Mouse (Mus musculus): ENCODE data around the gene Cntrl. TPM values are rescaled to one million over a fixed set of nuclear protein-coding genes. Genes with fewer than 3 reads are reported as not detected.

Cntrl gene
- polyA plus RNA-seq, 1 experiment from 2014 or later = 34.6 TPM

- Histone ChIP-seq H3K9me3 (ENCODE audit: control insufficient read depth, low read depth, low read length) (no peaks in the 10 kb centered on the region), H3K4me1 (ENCODE audit: control insufficient read depth, insufficient read depth, low read length) (no peaks in the 10 kb centered on the region), H3K27ac (ENCODE audit: low read length) (no peak overlapping the region), H3K4me3 (ENCODE audit: low read depth, low read length) (no peak overlapping the region), H3K9ac (replicated peaks; ENCODE audit: low read depth, low read length) (no peak overlapping the region), H3K36me3 (ENCODE audit: control insufficient read depth, insufficient read depth, low read length) (no peaks in the 10 kb centered on the region), H3K27me3 (ENCODE audit: control insufficient read depth, insufficient read depth, low read length) (no peaks in the 10 kb centered on the region), H3K4me2 (replicated peaks; ENCODE audit: low read depth, low read length) (no peak overlapping the region)
- ATAC-seq (ENCODE audit: insufficient number of reproducible peaks, insufficient read depth, low FRiP score, low read depth) = no peak
- WGBS = 78% methylated on average over 4 of the region's 4 CpGs
Observed at GRCm38 (mm10) chr2:35070275-35070674, 39.0 kb upstream of the Cntrl start.

DNA sequence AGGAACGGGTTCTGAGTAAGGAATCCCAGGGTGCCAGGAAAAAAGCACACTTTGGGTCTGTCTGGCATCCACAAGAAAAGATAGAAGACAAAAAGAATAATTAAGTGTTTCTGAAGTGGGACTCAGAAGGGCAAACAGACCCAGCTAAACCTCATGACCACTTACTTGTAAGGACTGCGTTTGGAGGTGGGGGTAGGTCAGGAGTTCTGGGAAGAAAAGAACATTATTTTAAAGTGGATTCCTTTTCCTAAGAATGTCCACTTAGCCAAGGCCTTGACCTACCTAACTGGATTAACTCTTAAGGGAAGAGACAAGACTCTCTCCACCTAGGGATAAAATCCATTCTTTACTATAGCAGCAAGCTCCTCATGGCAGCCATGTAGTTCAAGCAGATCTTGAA is 36.7 kb upstream of the Cntrl start:
- ATAC-seq (ENCODE audit: insufficient number of reproducible peaks, insufficient read depth, low FRiP score, low read depth) = no peak
- Histone ChIP-seq H3K36me3 (ENCODE audit: control insufficient read depth, insufficient read depth, low read length) (no peaks in the 10 kb centered on the region), H3K9ac (replicated peaks; ENCODE audit: low read depth, low read length) (no peak overlapping the region), H3K4me3 (ENCODE audit: low read depth, low read length) (no peak overlapping the region), H3K4me2 (replicated peaks; ENCODE audit: low read depth, low read length) (no peak overlapping the region), H3K9me3 (ENCODE audit: control insufficient read depth, low read depth, low read length) (no peaks in the 10 kb centered on the region), H3K27ac (ENCODE audit: low read length) (no peak overlapping the region), H3K27me3 (ENCODE audit: control insufficient read depth, insufficient read depth, low read length) (no peaks in the 10 kb centered on the region), H3K4me1 (ENCODE audit: control insufficient read depth, insufficient read depth, low read length) (no peaks in the 10 kb centered on the region)
- WGBS = 51% methylated on average over 2 of the region's 2 CpGs

- Histone ChIP-seq H3K4me2 (replicated peaks; ENCODE audit: low read depth, low read length) (no peak overlapping the region), H3K9me3 (ENCODE audit: control insufficient read depth, low read depth, low read length) (no peaks in the 10 kb centered on the region), H3K27me3 (ENCODE audit: control insufficient read depth, insufficient read depth, low read length) (no peaks in the 10 kb centered on the region), H3K4me1 (ENCODE audit: control insufficient read depth, insufficient read depth, low read length) (no peaks in the 10 kb centered on the region), H3K36me3 (ENCODE audit: control insufficient read depth, insufficient read depth, low read length) (no peaks in the 10 kb centered on the region), H3K4me3 (ENCODE audit: low read depth, low read length) (no peak overlapping the region), H3K27ac (ENCODE audit: low read length) (no peak overlapping the region), H3K9ac (replicated peaks; ENCODE audit: low read depth, low read length) (no peak overlapping the region)
- 83% methylated on average over 3 of the region's 3 CpGs for WGBS
- ATAC-seq (ENCODE audit: insufficient number of reproducible peaks, insufficient read depth, low FRiP score, low read depth) = no peak
Observed at GRCm38 (mm10) chr2:35074328-35074727, 35.0 kb upstream of the Cntrl start.

- H3K4me3 ChIP-seq (ENCODE audit: low read depth, low read length) = no peak overlapping the region
- no peak overlapping the region for H3K9ac ChIP-seq (replicated peaks; ENCODE audit: low read depth, low read length)
- no peaks in the 10 kb centered on the region for H3K36me3 ChIP-seq (ENCODE audit: control insufficient read depth, insufficient read depth, low read length)
- H3K27ac ChIP-seq (ENCODE audit: low read length) = no peak overlapping the region
- no peak overlapping the region for H3K4me2 ChIP-seq (replicated peaks; ENCODE audit: low read depth, low read length)
- ATAC-seq (ENCODE audit: insufficient number of reproducible peaks, insufficient read depth, low FRiP score, low read depth) = no peak
- WGBS = 52% methylated on average over 6 of the region's 6 CpGs
- no peaks in the 10 kb centered on the region for H3K9me3 ChIP-seq (ENCODE audit: control insufficient read depth, low read depth, low read length)
- no peaks in the 10 kb centered on the region for H3K4me1 ChIP-seq (ENCODE audit: control insufficient read depth, insufficient read depth, low read length)
- H3K27me3 ChIP-seq (ENCODE audit: control insufficient read depth, insufficient read depth, low read length) = no peaks in the 10 kb centered on the region
Observed at GRCm38 (mm10) chr2:35079166-35079565, 30.1 kb upstream of the Cntrl start.

DNA sequence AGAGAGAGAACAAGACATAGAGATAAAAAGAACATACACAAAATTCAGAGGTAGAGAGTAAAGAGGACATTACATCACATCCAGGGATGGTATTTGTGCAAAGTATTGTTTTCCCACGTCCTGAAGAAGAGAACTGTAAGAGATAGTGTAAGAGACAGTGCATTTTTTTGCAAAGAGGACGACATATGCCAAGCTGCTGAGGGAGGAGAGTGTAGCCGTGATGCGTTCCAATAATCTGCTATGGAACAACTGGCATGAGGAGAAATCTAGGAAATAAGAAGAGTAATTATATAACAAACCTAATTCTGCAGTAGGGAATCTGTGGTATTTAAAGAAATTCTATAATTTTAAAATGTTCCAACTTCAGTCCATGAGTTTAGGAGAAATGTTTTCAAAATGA is 21.9 kb upstream of the Cntrl start:
- no peaks in the 10 kb centered on the region for H3K27me3 ChIP-seq (ENCODE audit: control insufficient read depth, insufficient read depth, low read length)
- H3K4me1 ChIP-seq (ENCODE audit: control insufficient read depth, insufficient read depth, low read length) = no peaks in the 10 kb centered on the region
- WGBS = 72% methylated on average over 4 of the region's 4 CpGs
- no peaks in the 10 kb centered on the region for H3K9me3 ChIP-seq (ENCODE audit: control insufficient read depth, low read depth, low read length)
- H3K9ac ChIP-seq (replicated peaks; ENCODE audit: low read depth, low read length) = no peak overlapping the region
- H3K4me3 ChIP-seq (ENCODE audit: low read depth, low read length) = no peak overlapping the region
- no peak for ATAC-seq (ENCODE audit: insufficient number of reproducible peaks, insufficient read depth, low FRiP score, low read depth)
- no peaks in the 10 kb centered on the region for H3K36me3 ChIP-seq (ENCODE audit: control insufficient read depth, insufficient read depth, low read length)
- no peak overlapping the region for H3K27ac ChIP-seq (ENCODE audit: low read length)
- H3K4me2 ChIP-seq (replicated peaks; ENCODE audit: low read depth, low read length) = no peak overlapping the region

DNA sequence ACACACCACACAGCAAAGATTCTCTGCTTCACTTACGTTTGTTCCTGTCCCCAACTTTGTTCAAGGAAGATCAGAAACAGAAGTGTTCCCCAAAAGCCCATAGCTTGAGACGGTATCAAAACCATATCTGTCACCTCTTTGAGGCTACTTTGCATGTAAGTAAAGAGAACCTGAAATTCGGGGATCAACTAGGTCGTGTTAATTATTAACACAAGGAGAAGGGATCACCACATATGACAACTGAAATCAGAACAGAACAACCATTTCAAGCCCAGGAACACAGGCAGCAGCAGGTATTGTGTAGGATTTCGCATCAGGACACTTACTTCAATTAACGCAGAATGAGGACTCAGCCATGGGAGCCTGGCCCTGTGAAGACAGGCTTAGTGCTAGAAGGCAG is 8.8 kb upstream of the Cntrl start:
- H3K4me2 ChIP-seq (replicated peaks; ENCODE audit: low read depth, low read length) = no peak overlapping the region
- H3K27ac ChIP-seq (ENCODE audit: low read length) = no peak overlapping the region
- H3K36me3 ChIP-seq (ENCODE audit: control insufficient read depth, insufficient read depth, low read length) = no peaks in the 10 kb centered on the region
- H3K27me3 ChIP-seq (ENCODE audit: control insufficient read depth, insufficient read depth, low read length) = no peaks in the 10 kb centered on the region
- H3K9me3 ChIP-seq (ENCODE audit: control insufficient read depth, low read depth, low read length) = no peaks in the 10 kb centered on the region
- WGBS = 70% methylated on average over 6 of the region's 6 CpGs
- no peaks in the 10 kb centered on the region for H3K4me1 ChIP-seq (ENCODE audit: control insufficient read depth, insufficient read depth, low read length)
- ATAC-seq (ENCODE audit: insufficient number of reproducible peaks, insufficient read depth, low FRiP score, low read depth) = no peak
- H3K4me3 ChIP-seq (ENCODE audit: low read depth, low read length) = no peak overlapping the region
- H3K9ac ChIP-seq (replicated peaks; ENCODE audit: low read depth, low read length) = no peak overlapping the region

DNA sequence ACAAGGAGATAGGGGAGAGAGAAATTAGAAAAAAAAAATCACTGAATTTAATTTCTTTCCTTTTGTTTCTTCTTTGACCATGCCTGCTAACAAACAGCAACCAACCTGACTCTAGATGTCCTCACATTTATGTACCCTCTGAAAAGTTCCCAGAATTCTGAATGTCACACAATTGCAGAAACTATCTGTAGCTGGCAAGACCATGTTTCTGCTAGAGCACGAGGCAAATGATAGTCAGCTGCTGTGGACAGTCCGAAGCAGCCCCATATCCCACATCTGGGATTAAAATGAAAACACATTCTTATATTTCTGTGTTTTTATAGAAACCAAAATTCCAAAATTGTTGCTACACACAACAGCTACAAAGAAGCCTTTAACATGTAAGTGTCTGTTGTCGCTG is 7.8 kb upstream of the Cntrl start, which contains the start of gene AI182371:
Gene AI182371, minus strand, starts transcription at position 101 of the 400 bp plus-strand sequence.
- Histone ChIP-seq H3K4me3 (ENCODE audit: low read depth, low read length) (no peak within 1 kb of the TSS), H3K27me3 (ENCODE audit: control insufficient read depth, insufficient read depth, low read length) (no peaks in the 10 kb centered on the region), H3K4me1 (ENCODE audit: control insufficient read depth, insufficient read depth, low read length) (no peaks in the 10 kb centered on the region), H3K9ac (replicated peaks; ENCODE audit: low read depth, low read length) (no peak within 1 kb of the TSS), H3K9me3 (ENCODE audit: control insufficient read depth, low read depth, low read length) (no peaks in the 10 kb centered on the region), H3K36me3 (ENCODE audit: control insufficient read depth, insufficient read depth, low read length) (no peaks in the 10 kb centered on the region), H3K4me2 (replicated peaks; ENCODE audit: low read depth, low read length) (no peak within 1 kb of the TSS), H3K27ac (ENCODE audit: low read length) (no peak within 1 kb of the TSS)
- ATAC-seq (ENCODE audit: insufficient number of reproducible peaks, insufficient read depth, low FRiP score, low read depth) = no peak
- 92% methylated on average over 3 of the region's 3 CpGs for WGBS

DNA sequence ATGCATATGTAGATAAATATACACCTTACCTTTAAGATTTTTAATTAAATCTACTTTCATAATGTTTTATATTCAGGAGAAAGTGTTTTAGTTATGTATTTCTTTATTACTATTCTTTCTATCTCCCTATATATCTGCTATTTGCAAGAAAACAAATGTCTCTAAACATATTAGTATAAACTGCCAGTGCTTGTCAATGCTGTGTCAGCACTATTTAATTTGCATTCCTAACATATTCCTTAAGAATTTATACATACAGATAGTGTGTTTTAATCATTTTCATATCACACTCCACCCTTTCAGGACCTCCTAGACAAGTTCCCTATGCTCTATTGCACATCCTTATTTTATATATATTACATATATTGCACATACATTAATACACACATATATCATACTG is 6.5 kb upstream of the Cntrl start:
- Histone ChIP-seq H3K27ac (ENCODE audit: low read length) (no peak overlapping the region), H3K4me1 (ENCODE audit: control insufficient read depth, insufficient read depth, low read length) (no peaks in the 10 kb centered on the region), H3K36me3 (ENCODE audit: control insufficient read depth, insufficient read depth, low read length) (no peaks in the 10 kb centered on the region), H3K9me3 (ENCODE audit: control insufficient read depth, low read depth, low read length) (no peaks in the 10 kb centered on the region), H3K27me3 (ENCODE audit: control insufficient read depth, insufficient read depth, low read length) (no peaks in the 10 kb centered on the region), H3K4me3 (ENCODE audit: low read depth, low read length) (no peak overlapping the region), H3K4me2 (replicated peaks; ENCODE audit: low read depth, low read length) (no peak overlapping the region), H3K9ac (replicated peaks; ENCODE audit: low read depth, low read length) (no peak overlapping the region)
- no peak for ATAC-seq (ENCODE audit: insufficient number of reproducible peaks, insufficient read depth, low FRiP score, low read depth)

- Histone ChIP-seq H3K9ac (replicated peaks; ENCODE audit: low read depth, low read length) (no peak overlapping the region), H3K9me3 (ENCODE audit: control insufficient read depth, low read depth, low read length) (no peaks in the 10 kb centered on the region), H3K36me3 (ENCODE audit: control insufficient read depth, insufficient read depth, low read length) (no peaks in the 10 kb centered on the region), H3K27me3 (ENCODE audit: control insufficient read depth, insufficient read depth, low read length) (no peaks in the 10 kb centered on the region), H3K4me1 (ENCODE audit: control insufficient read depth, insufficient read depth, low read length) (no peaks in the 10 kb centered on the region), H3K27ac (ENCODE audit: low read length) (no peak overlapping the region), H3K4me3 (ENCODE audit: low read depth, low read length) (no peak overlapping the region), H3K4me2 (replicated peaks; ENCODE audit: low read depth, low read length) (no peak overlapping the region)
- WGBS = 56% methylated on average over 5 of the region's 5 CpGs
- ATAC-seq (ENCODE audit: insufficient number of reproducible peaks, insufficient read depth, low FRiP score, low read depth) = no peak
Observed at GRCm38 (mm10) chr2:35103558-35103957, 5.7 kb upstream of the Cntrl start.
